Mouse (Mus musculus): Measurements from ENCODE around the gene Hnrnpa1.

- TF ChIP-seq EP300 (IDR thresholded peaks at IDR 0.05; ENCODE audit: insufficient read depth, low read depth, low read length) (no peak), CTCF (IDR thresholded peaks at IDR 0.05; ENCODE audit: low read depth, low read length) (no peak), POLR2A (IDR thresholded peaks at IDR 0.05; ENCODE audit: insufficient read depth, low read length) (no peak)
Observed at GRCm38 (mm10) chr15:103290843-103291242, 50.6 kb downstream of the Hnrnpa1 start.
